Mouse (Mus musculus) ES-Bruce4 (cell line): ENCODE data around the gene Myo19. TPM values are rescaled to one million over a fixed set of nuclear protein-coding genes. Genes with fewer than 3 reads are reported as not detected.
A peak's percentile ranks its signal among the peaks of the same experiment; 100 is the strongest.

Experiments
- H3K27ac ChIP-seq: 2 replicates; pipeline ENCODE4 v1.5.1; 2012; ENCODE audit warnings: low read length, inconsistent platforms; ENCODE audit not compliant: insufficient read depth
- H3K27me3 ChIP-seq: 2 replicates; pipeline ENCODE4 v1.6.1; 2012; ENCODE audit warnings: mild to moderate bottlenecking, low read length, inconsistent platforms; ENCODE audit not compliant: control insufficient read depth, poor library complexity, insufficient read depth, severe bottlenecking
- H3K36me3 ChIP-seq: 2 replicates; pipeline ENCODE4 v1.6.1; 2012; ENCODE audit warnings: inconsistent platforms, mild to moderate bottlenecking, low read length, moderate library complexity; ENCODE audit not compliant: control insufficient read depth, poor library complexity, insufficient read depth, severe bottlenecking
- H3K4me1 ChIP-seq: one replicate; pipeline ENCODE4 v1.8.1; 2011; ENCODE audit warnings: low read length; ENCODE audit not compliant: control insufficient read depth, insufficient read depth
- H3K4me3 ChIP-seq: 2 replicates; pipeline ENCODE4 v1.5.1; 2011; ENCODE audit warnings: low read depth, mild to moderate bottlenecking, low read length
- H3K9ac ChIP-seq: 2 replicates; pipeline ENCODE4 v1.6.1; 2012; ENCODE audit warnings: low read depth, mild to moderate bottlenecking, inconsistent platforms; ENCODE audit not compliant: poor library complexity, severe bottlenecking
- H3K9me3 ChIP-seq: replicated peaks from 2 replicates; pipeline ENCODE4 v1.6.1; 2012; ENCODE audit warnings: mild to moderate bottlenecking, low read length, inconsistent platforms; ENCODE audit not compliant: control insufficient read depth, poor library complexity, insufficient read depth, severe bottlenecking
- CTCF ChIP-seq: IDR thresholded peaks from one replicate; pipeline ENCODE4 v1.8.1; 2011; ENCODE audit warnings: low read depth, low read length
- EP300 ChIP-seq: IDR thresholded peaks from 2 replicates; pipeline ENCODE4 v1.6.1; 2011; ENCODE audit warnings: low read depth, low read length; ENCODE audit not compliant: insufficient read depth
- POLR2A ChIP-seq: IDR thresholded peaks from one replicate; pipeline ENCODE4 v1.8.1; 2011; ENCODE audit warnings: low read length; ENCODE audit not compliant: insufficient read depth
- polyA plus RNA-seq: library from polyadenylated mRNA; stranded (reverse); fragments of >200 nt; gene quantifications from 2 replicates; pipeline ENCODE4 v1.2.4, GENCODE M21; 2011; ENCODE audit warnings: low read depth; ENCODE audit not compliant: missing spikeins, insufficient read depth, insufficient read length

The Myo19 gene
- polyA plus RNA-seq, 1 experiment: 19.5 TPM

- Histone ChIP-seq H3K4me3 (peak within 1 kb of the TSS; percentile 90), H3K4me1 (no peaks in the 10 kb centered on the region), H3K27ac (no peak within 1 kb of the TSS), H3K36me3 (peaks cover 24% of the 10 kb centered on the region), H3K9me3 (no peaks in the 10 kb centered on the region), H3K9ac (peak within 1 kb of the TSS; percentile 61), H3K27me3 (no peaks in the 10 kb centered on the region)
- TF ChIP-seq EP300 (no peak), POLR2A (no peak), CTCF (no peak)
Measured at GRCm38 (mm10) chr11:84916053-84916702, 36.2 kb downstream of the Myo19 start, which contains the start of gene Znhit3. Gene Znhit3, minus strand, starts transcription at chr11:84916366.

- no peak for TF ChIP-seq EP300
- no peak for TF ChIP-seq POLR2A
- no peak for TF ChIP-seq CTCF
- Histone ChIP-seq H3K4me3 (peak overlapping the region; percentile 56), H3K27me3 (no peaks in the 10 kb centered on the region), H3K36me3 (peaks cover 20% of the 10 kb centered on the region), H3K9me3 (no peaks in the 10 kb centered on the region), H3K9ac (peak overlapping the region; percentile 61), H3K4me1 (no peaks in the 10 kb centered on the region), H3K27ac (no peak overlapping the region)
Measured at GRCm38 (mm10) chr11:84916703-84917300, 36.9 kb downstream of the Myo19 start.

GRCm38 (mm10) chr11:84918425-84918824 lies 38.5 kb downstream of the Myo19 start:
- Histone ChIP-seq H3K9ac (0 out of 2 replicates have a peak overlapping the region, but pooled peaks have one; percentile 31), H3K36me3 (peaks cover 6% of the 10 kb centered on the region; the same call in 1 of the 2 replicates), H3K27ac (no peak overlapping the region), H3K27me3 (no peaks in the 10 kb centered on the region), H3K4me3 (no peak overlapping the region), H3K4me1 (no peaks in the 10 kb centered on the region), H3K9me3 (no peaks in the 10 kb centered on the region)
- TF ChIP-seq POLR2A: no peak
- TF ChIP-seq EP300: 0 out of 2 replicates have a peak, but pooled peaks have one; percentile 20
- TF ChIP-seq CTCF: peak; percentile 94

GRCm38 (mm10) chr11:84919276-84919675 lies 39.3 kb downstream of the Myo19 start:
- no peak overlapping the region for H3K9ac ChIP-seq
- H3K9me3 ChIP-seq: no peaks in the 10 kb centered on the region
- H3K36me3 ChIP-seq: no peaks in the 10 kb centered on the region
- H3K4me1 ChIP-seq: no peaks in the 10 kb centered on the region
- no peaks in the 10 kb centered on the region for H3K27me3 ChIP-seq
- H3K27ac ChIP-seq: no peak overlapping the region
- TF ChIP-seq POLR2A (no peak), CTCF (peak; percentile 46)
- H3K4me3 ChIP-seq: no peak overlapping the region

- TF ChIP-seq EP300 (no peak), POLR2A (no peak), CTCF (no peak)
- H3K4me3 ChIP-seq: no peak overlapping the region
- no peaks in the 10 kb centered on the region for H3K9me3 ChIP-seq
- H3K27ac ChIP-seq: no peak overlapping the region
- H3K4me1 ChIP-seq: no peaks in the 10 kb centered on the region
- H3K27me3 ChIP-seq: no peaks in the 10 kb centered on the region
- H3K9ac ChIP-seq: no peak overlapping the region
- no peaks in the 10 kb centered on the region for H3K36me3 ChIP-seq
Measured at GRCm38 (mm10) chr11:84919951-84920350, 40.0 kb downstream of the Myo19 start.

- no peaks in the 10 kb centered on the region for H3K36me3 ChIP-seq
- H3K27ac ChIP-seq: no peak overlapping the region
- H3K4me1 ChIP-seq: no peaks in the 10 kb centered on the region
- no peaks in the 10 kb centered on the region for H3K9me3 ChIP-seq
- H3K9ac ChIP-seq: no peak overlapping the region
- TF ChIP-seq POLR2A (no peak), EP300 (no peak), CTCF (no peak)
- H3K4me3 ChIP-seq: no peak overlapping the region
- no peaks in the 10 kb centered on the region for H3K27me3 ChIP-seq
Measured at GRCm38 (mm10) chr11:84920981-84921380, 41.0 kb downstream of the Myo19 start.
